Mouse (Mus musculus): ENCODE measurements around the gene Phldb1. TPM values are rescaled to one million over a fixed set of nuclear protein-coding genes. Genes with fewer than 3 reads are reported as not detected.
A peak's percentile ranks its signal among the peaks of the same experiment; 100 is the strongest.

Phldb1 gene
- polyA plus RNA-seq, 1 experiment from 2014 or later: 29.5 TPM

DNA sequence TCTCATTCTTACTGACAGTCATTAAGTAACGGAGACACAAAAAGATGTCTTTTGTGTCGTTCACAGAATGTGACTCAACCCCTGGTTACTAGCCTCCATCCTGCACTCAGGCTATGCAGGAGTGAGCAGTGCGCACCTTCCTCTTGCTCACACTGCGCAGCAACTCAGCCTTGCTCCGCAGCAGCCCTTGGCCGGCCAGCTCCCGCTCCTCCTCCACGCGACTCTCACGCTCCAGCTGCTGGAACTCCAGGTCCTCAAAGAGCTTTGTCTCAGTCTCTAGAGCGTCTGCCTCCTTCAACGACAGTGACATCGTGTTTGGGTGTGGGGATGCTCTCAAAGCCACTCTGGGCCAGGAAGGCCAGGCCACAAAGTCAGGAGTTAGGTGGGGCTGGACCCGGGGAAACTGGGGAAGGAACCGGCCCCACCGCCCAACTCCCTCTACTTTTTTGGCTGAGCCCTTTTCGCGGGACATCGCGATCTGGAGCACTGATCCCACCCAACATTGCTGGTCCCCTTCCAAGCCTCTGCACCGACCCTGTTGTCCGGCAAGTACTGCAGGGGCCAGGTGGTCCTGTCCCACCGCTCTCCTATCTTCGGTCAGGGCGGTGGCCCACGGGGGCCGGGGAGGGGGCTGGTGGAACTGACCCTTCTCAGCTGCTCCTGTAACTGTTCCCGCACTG lies 27.1 kb downstream of the Phldb1 start:
- H3K4me1 ChIP-seq (ENCODE audit: control insufficient read depth, insufficient read depth, low read length): peaks cover 16% of the 10 kb centered on the region
- peak overlapping the region; percentile 24 for H3K4me3 ChIP-seq (ENCODE audit: low read depth, low read length)
- peak overlapping the region; percentile 54 for H3K9ac ChIP-seq (ENCODE audit: low read length)
- DNase-seq (ENCODE audit: low spot score) (no peak), ATAC-seq (peak; percentile 33; the same call in 1 of the 2 replicates)
- H3K9me3 ChIP-seq (replicated peaks; ENCODE audit: control insufficient read depth, low read length): no peaks in the 10 kb centered on the region
- H3K27me3 ChIP-seq (replicated peaks; ENCODE audit: control insufficient read depth, insufficient read depth, low read length): no peaks in the 10 kb centered on the region
- peaks cover 82% of the 10 kb centered on the region for H3K36me3 ChIP-seq (ENCODE audit: control insufficient read depth, insufficient read depth, low read length)
- peak overlapping the region; percentile 67 for H3K4me2 ChIP-seq (ENCODE audit: low read length)
- H3K27ac ChIP-seq (ENCODE audit: low read depth, low read length): no peak overlapping the region; the same call in 1 of the 2 replicates
- WGBS: 12% methylated on average over 28 of the region's 28 CpGs

GRCm38 (mm10) chr9:44699730-44700129 lies 35.3 kb downstream of the Phldb1 start:
- no peak overlapping the region for H3K27ac ChIP-seq (ENCODE audit: low read depth, low read length)
- no peak overlapping the region for H3K9ac ChIP-seq (ENCODE audit: low read length)
- ATAC-seq (no peak), DNase-seq (ENCODE audit: low spot score) (no peak)
- H3K4me2 ChIP-seq (ENCODE audit: low read length): no peak overlapping the region
- no peaks in the 10 kb centered on the region for H3K4me1 ChIP-seq (ENCODE audit: control insufficient read depth, insufficient read depth, low read length)
- H3K9me3 ChIP-seq (replicated peaks; ENCODE audit: control insufficient read depth, low read length): no peaks in the 10 kb centered on the region
- no peaks in the 10 kb centered on the region for H3K27me3 ChIP-seq (replicated peaks; ENCODE audit: control insufficient read depth, insufficient read depth, low read length)
- peaks cover 90% of the 10 kb centered on the region for H3K36me3 ChIP-seq (ENCODE audit: control insufficient read depth, insufficient read depth, low read length)
- 85% methylated on average over 5 of the region's 5 CpGs for WGBS
- H3K4me3 ChIP-seq (ENCODE audit: low read depth, low read length): no peak overlapping the region

GRCm38 (mm10) chr9:44699196-44699595 lies 35.8 kb downstream of the Phldb1 start:
- no peak for DNase-seq (ENCODE audit: low spot score)
- Histone ChIP-seq H3K9ac (ENCODE audit: low read length) (no peak overlapping the region), H3K9me3 (replicated peaks; ENCODE audit: control insufficient read depth, low read length) (no peaks in the 10 kb centered on the region), H3K36me3 (ENCODE audit: control insufficient read depth, insufficient read depth, low read length) (peaks cover 93% of the 10 kb centered on the region), H3K4me3 (ENCODE audit: low read depth, low read length) (no peak overlapping the region), H3K27me3 (replicated peaks; ENCODE audit: control insufficient read depth, insufficient read depth, low read length) (no peaks in the 10 kb centered on the region), H3K4me2 (ENCODE audit: low read length) (no peak overlapping the region), H3K27ac (ENCODE audit: low read depth, low read length) (no peak overlapping the region), H3K4me1 (ENCODE audit: control insufficient read depth, insufficient read depth, low read length) (no peaks in the 10 kb centered on the region)
- no peak for ATAC-seq
- 85% methylated on average over 10 of the region's 10 CpGs for WGBS

- H3K4me3 ChIP-seq (ENCODE audit: low read depth, low read length): no peak overlapping the region
- no peaks in the 10 kb centered on the region for H3K4me1 ChIP-seq (ENCODE audit: control insufficient read depth, insufficient read depth, low read length)
- H3K27me3 ChIP-seq (replicated peaks; ENCODE audit: control insufficient read depth, insufficient read depth, low read length): no peaks in the 10 kb centered on the region
- DNase-seq (ENCODE audit: low spot score) (no peak), ATAC-seq (no peak)
- H3K9ac ChIP-seq (ENCODE audit: low read length): no peak overlapping the region
- peaks cover 95% of the 10 kb centered on the region for H3K36me3 ChIP-seq (ENCODE audit: control insufficient read depth, insufficient read depth, low read length)
- H3K9me3 ChIP-seq (replicated peaks; ENCODE audit: control insufficient read depth, low read length): no peaks in the 10 kb centered on the region
- H3K27ac ChIP-seq (ENCODE audit: low read depth, low read length): no peak overlapping the region
- H3K4me2 ChIP-seq (ENCODE audit: low read length): no peak overlapping the region
- 92% methylated on average over 16 of the region's 16 CpGs for WGBS
Observed at GRCm38 (mm10) chr9:44697866-44698265, 37.1 kb downstream of the Phldb1 start.

DNA sequence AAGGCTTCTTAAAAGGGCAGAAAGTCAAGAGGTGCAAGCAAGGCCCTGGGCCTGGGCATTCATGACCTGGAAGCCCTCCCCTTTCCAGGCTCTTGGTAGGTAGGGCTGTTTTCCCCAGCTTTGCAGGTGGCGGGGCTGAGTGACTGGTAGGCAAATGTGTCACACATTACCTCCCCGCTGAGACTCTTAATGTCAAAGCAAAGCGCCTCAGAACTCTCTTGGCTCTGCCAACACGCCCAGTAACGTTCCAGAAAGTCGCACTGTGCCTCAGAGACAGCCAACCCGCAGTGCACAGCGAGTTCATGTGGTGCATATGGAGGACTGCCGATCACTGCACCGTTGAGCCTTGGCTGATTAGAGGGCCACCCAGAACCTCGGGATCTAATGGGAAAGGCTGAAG lies 41.9 kb downstream of the Phldb1 start:
- Histone ChIP-seq H3K9ac (ENCODE audit: low read length) (no peak overlapping the region), H3K4me2 (ENCODE audit: low read length) (no peak overlapping the region), H3K27ac (ENCODE audit: low read depth, low read length) (no peak overlapping the region; the same call in 1 of the 2 replicates), H3K9me3 (replicated peaks; ENCODE audit: control insufficient read depth, low read length) (no peaks in the 10 kb centered on the region), H3K4me3 (ENCODE audit: low read depth, low read length) (no peak overlapping the region), H3K4me1 (ENCODE audit: control insufficient read depth, insufficient read depth, low read length) (peaks cover 11% of the 10 kb centered on the region), H3K36me3 (ENCODE audit: control insufficient read depth, insufficient read depth, low read length) (peaks cover 82% of the 10 kb centered on the region), H3K27me3 (replicated peaks; ENCODE audit: control insufficient read depth, insufficient read depth, low read length) (no peaks in the 10 kb centered on the region)
- 80% methylated on average over 11 of the region's 11 CpGs for WGBS
- peak; percentile 13; the same call in 1 of the 2 replicates for ATAC-seq
- DNase-seq (ENCODE audit: low spot score): peak; percentile 50

- Histone ChIP-seq H3K4me1 (ENCODE audit: control insufficient read depth, insufficient read depth, low read length) (peaks cover 11% of the 10 kb centered on the region), H3K9ac (ENCODE audit: low read length) (no peak overlapping the region), H3K36me3 (ENCODE audit: control insufficient read depth, insufficient read depth, low read length) (peaks cover 80% of the 10 kb centered on the region), H3K27me3 (replicated peaks; ENCODE audit: control insufficient read depth, insufficient read depth, low read length) (no peaks in the 10 kb centered on the region), H3K27ac (ENCODE audit: low read depth, low read length) (peak overlapping the region; percentile 82), H3K4me2 (ENCODE audit: low read length) (no peak overlapping the region), H3K9me3 (replicated peaks; ENCODE audit: control insufficient read depth, low read length) (no peaks in the 10 kb centered on the region), H3K4me3 (ENCODE audit: low read depth, low read length) (no peak overlapping the region)
- ATAC-seq: peak; percentile 74; the same call in 1 of the 2 replicates
- WGBS: 69% methylated on average over 21 of the region's 21 CpGs
- peak; percentile 77 for DNase-seq (ENCODE audit: low spot score)
Observed at GRCm38 (mm10) chr9:44691671-44692520, 43.1 kb downstream of the Phldb1 start.

GRCm38 (mm10) chr9:44690641-44691040 lies 44.4 kb downstream of the Phldb1 start:
- H3K4me1 ChIP-seq (ENCODE audit: control insufficient read depth, insufficient read depth, low read length): peaks cover 15% of the 10 kb centered on the region
- no peak overlapping the region for H3K4me2 ChIP-seq (ENCODE audit: low read length)
- DNase-seq (ENCODE audit: low spot score) (no peak), ATAC-seq (no peak)
- H3K36me3 ChIP-seq (ENCODE audit: control insufficient read depth, insufficient read depth, low read length): peaks cover 74% of the 10 kb centered on the region
- H3K27me3 ChIP-seq (replicated peaks; ENCODE audit: control insufficient read depth, insufficient read depth, low read length): no peaks in the 10 kb centered on the region
- peak overlapping the region; percentile 82; the same call in 1 of the 2 replicates for H3K27ac ChIP-seq (ENCODE audit: low read depth, low read length)
- H3K9ac ChIP-seq (ENCODE audit: low read length): no peak overlapping the region
- WGBS: 47% methylated on average over 7 of the region's 7 CpGs
- no peaks in the 10 kb centered on the region for H3K9me3 ChIP-seq (replicated peaks; ENCODE audit: control insufficient read depth, low read length)
- no peak overlapping the region for H3K4me3 ChIP-seq (ENCODE audit: low read depth, low read length)

DNA sequence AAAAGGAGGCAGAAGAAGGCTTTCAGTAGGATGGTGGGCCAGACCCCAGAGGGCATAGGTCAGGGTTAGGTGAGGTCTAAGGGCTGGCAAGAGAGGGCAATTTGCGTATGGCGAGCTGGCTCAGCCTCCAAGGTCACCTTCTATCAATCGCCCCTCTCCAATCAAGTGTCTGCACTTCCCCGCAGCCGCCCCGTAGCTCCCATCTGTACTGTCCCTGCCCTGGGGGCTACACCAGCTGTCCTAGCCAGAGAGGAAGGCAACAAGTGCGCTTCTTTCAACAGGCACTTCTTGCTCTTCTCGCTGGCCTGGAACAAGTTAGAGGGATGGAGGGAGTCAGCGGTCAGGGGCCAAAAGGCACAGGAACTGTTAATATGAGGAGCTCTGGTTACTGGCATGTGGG lies 47.0 kb downstream of the Phldb1 start:
- Histone ChIP-seq H3K4me3 (ENCODE audit: low read depth, low read length) (no peak overlapping the region), H3K9me3 (replicated peaks; ENCODE audit: control insufficient read depth, low read length) (no peaks in the 10 kb centered on the region), H3K9ac (ENCODE audit: low read length) (no peak overlapping the region), H3K4me1 (ENCODE audit: control insufficient read depth, insufficient read depth, low read length) (peaks cover 15% of the 10 kb centered on the region), H3K27ac (ENCODE audit: low read depth, low read length) (no peak overlapping the region), H3K27me3 (replicated peaks; ENCODE audit: control insufficient read depth, insufficient read depth, low read length) (no peaks in the 10 kb centered on the region), H3K36me3 (ENCODE audit: control insufficient read depth, insufficient read depth, low read length) (peaks cover 48% of the 10 kb centered on the region), H3K4me2 (ENCODE audit: low read length) (no peak overlapping the region)
- ATAC-seq (no peak), DNase-seq (ENCODE audit: low spot score) (no peak)
- WGBS: 79% methylated on average over 9 of the region's 9 CpGs

- peaks cover 10% of the 10 kb centered on the region for H3K4me1 ChIP-seq (ENCODE audit: control insufficient read depth, insufficient read depth, low read length)
- no peak overlapping the region for H3K4me2 ChIP-seq (ENCODE audit: low read length)
- H3K4me3 ChIP-seq (ENCODE audit: low read depth, low read length): no peak overlapping the region
- 28% methylated on average over 5 of the region's 5 CpGs for WGBS
- no peaks in the 10 kb centered on the region for H3K9me3 ChIP-seq (replicated peaks; ENCODE audit: control insufficient read depth, low read length)
- peaks cover 36% of the 10 kb centered on the region for H3K36me3 ChIP-seq (ENCODE audit: control insufficient read depth, insufficient read depth, low read length)
- no peaks in the 10 kb centered on the region for H3K27me3 ChIP-seq (replicated peaks; ENCODE audit: control insufficient read depth, insufficient read depth, low read length)
- ATAC-seq: peak; percentile 70
- H3K9ac ChIP-seq (ENCODE audit: low read length): no peak overlapping the region
- DNase-seq (ENCODE audit: low spot score): peak; percentile 80
- H3K27ac ChIP-seq (ENCODE audit: low read depth, low read length): peak overlapping the region; percentile 65; the same call in 1 of the 2 replicates
Observed at GRCm38 (mm10) chr9:44686638-44687037, 48.4 kb downstream of the Phldb1 start.
